Mouse (Mus musculus): Measurements from ENCODE around the gene Gstm3. TPM values are rescaled to one million over a fixed set of nuclear protein-coding genes. Genes with fewer than 3 reads are reported as not detected.
"Not testable (repeated sequence)": the region's sequence is repeated elsewhere in the genome, so short reads cannot be mapped to it uniquely, and the experiment has no call there.

Gene Gstm3
- polyA plus RNA-seq, 1 experiment = not detected

DNA sequence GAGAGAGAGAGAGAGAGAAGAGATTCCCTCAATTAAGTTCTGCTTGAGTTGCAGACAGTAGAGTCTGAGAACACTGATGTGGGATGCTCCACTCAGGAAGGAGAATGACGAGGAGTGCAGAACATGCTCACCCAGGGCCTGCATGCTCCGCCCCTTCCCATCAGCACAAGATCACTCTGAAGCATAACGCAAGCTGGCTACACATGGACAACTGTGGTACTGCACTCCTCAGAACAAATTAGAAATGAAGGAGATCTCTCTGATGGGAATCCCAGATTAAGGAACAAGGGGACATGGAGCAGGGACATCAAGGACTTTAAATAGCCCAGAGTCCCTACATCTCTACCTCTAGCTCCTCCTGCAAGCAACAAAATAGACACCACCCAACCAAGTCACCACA lies 12.2 kb upstream of the Gstm3 start:
- Histone ChIP-seq H3K4me1 (ENCODE audit: control insufficient read depth, insufficient read depth, low read length) (no peaks in the 10 kb centered on the region; the same call in 1 of the 2 replicates), H3K27ac (ENCODE audit: insufficient read depth, low read length) (no peak overlapping the region), H3K4me3 (ENCODE audit: insufficient read depth, low read length) (no peak overlapping the region)
- TF ChIP-seq POLR2A (IDR thresholded peaks at IDR 0.05; ENCODE audit: extremely low read depth, insufficient read depth, low read length) (no peak), CTCF (IDR thresholded peaks at IDR 0.05; ENCODE audit: extremely low read depth, insufficient read depth, low read length) (no peak)

DNA sequence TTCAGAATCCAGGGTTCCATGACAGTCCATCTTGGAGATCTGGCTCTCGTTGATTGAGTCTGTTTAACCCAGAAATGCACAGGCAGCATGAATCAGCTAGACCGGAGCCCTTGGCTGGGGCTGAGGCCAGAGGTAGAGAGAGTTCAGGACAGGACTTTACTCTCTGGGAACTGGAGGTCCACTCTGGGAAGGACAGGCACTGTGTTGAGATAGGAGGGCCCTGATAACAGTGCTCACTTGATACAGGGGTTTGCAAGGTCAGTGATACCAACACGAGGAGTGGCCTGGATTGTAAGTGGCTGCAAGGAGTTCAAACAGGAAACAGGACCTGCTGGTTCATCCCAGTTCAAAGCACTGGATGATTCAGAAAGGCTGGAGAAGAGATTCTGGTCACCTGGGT lies 8.6 kb upstream of the Gstm3 start:
- TF ChIP-seq CTCF (IDR thresholded peaks at IDR 0.05; ENCODE audit: extremely low read depth, insufficient read depth, low read length) (no peak), POLR2A (IDR thresholded peaks at IDR 0.05; ENCODE audit: extremely low read depth, insufficient read depth, low read length) (no peak)
- no peak overlapping the region for H3K4me3 ChIP-seq (ENCODE audit: insufficient read depth, low read length)
- H3K4me1 ChIP-seq (ENCODE audit: control insufficient read depth, insufficient read depth, low read length) = no peaks in the 10 kb centered on the region
- H3K27ac ChIP-seq (ENCODE audit: insufficient read depth, low read length) = no peak overlapping the region

DNA sequence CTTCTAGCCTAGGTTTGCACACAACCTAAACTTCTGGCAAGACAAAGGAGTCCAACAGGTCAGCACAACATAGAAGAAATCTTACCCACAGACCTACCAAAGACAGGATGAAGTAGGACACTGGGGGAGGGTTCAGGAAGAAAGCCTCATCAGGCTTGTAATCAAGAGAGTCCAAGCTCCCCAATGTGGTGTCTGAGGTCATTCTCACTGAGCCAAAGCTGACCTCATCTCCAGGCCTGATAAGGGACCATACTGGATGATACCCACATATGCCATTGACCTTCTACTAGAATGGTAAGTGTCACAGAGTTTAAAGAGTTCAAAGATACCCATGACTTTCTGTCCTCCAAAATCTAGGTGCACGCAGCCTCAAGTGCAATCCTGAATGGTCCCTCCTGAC lies 5.2 kb upstream of the Gstm3 start:
- no peaks in the 10 kb centered on the region for H3K4me1 ChIP-seq (ENCODE audit: control insufficient read depth, insufficient read depth, low read length)
- no peak overlapping the region for H3K27ac ChIP-seq (ENCODE audit: insufficient read depth, low read length)
- no peak for TF ChIP-seq POLR2A (IDR thresholded peaks at IDR 0.05; ENCODE audit: extremely low read depth, insufficient read depth, low read length)
- TF ChIP-seq CTCF (IDR thresholded peaks at IDR 0.05; ENCODE audit: extremely low read depth, insufficient read depth, low read length) = no peak
- no peak overlapping the region for H3K4me3 ChIP-seq (ENCODE audit: insufficient read depth, low read length)

DNA sequence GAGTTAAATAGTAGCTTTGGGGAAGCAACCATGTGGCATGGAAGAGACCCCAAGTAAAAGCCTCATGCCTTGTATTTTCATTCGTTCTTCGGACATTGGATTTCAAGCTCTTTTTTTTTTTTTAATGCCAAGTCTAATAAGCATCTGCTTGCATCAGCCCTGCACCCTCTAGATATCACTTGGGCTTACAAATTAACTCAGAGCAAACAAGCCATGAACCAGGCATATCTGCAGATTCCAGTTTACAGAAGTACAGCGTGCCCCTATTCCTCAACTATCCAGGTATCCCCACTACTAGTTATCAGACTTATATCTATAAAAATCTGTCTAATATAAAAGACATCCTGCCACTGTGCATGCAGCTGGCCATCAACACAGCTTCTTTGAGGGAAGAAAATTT lies 3.0 kb upstream of the Gstm3 start:
- Histone ChIP-seq H3K27ac (ENCODE audit: insufficient read depth, low read length) (no peak overlapping the region), H3K4me3 (ENCODE audit: insufficient read depth, low read length) (no peak overlapping the region), H3K4me1 (ENCODE audit: control insufficient read depth, insufficient read depth, low read length) (no peaks in the 10 kb centered on the region)
- TF ChIP-seq POLR2A (IDR thresholded peaks at IDR 0.05; ENCODE audit: extremely low read depth, insufficient read depth, low read length) (no peak), CTCF (IDR thresholded peaks at IDR 0.05; ENCODE audit: extremely low read depth, insufficient read depth, low read length) (no peak)

DNA sequence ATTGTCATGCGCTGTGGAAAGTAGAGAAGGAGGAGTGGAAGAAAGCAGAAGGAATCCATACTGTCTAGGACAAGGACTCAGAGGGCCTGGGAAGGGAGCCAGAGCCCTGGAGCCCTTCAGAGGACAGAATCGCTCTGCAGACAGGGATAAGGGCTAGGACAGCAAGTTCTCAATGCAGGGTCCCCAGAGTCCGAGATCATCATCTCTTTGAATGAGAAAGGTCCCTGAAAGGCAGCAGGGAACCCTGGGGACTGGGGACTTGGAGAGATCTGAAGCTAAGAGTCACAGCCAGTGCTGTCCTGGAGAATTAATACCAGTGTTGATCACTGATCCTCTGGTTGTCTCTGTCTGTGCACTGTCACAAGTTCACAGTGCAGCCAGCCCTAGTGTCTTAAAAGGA lies 2.0 kb upstream of the Gstm3 start:
- not testable (repeated sequence) for H3K4me3 ChIP-seq (ENCODE audit: insufficient read depth, low read length); H3K27ac ChIP-seq (ENCODE audit: insufficient read depth, low read length); H3K4me1 ChIP-seq (ENCODE audit: control insufficient read depth, insufficient read depth, low read length)

DNA sequence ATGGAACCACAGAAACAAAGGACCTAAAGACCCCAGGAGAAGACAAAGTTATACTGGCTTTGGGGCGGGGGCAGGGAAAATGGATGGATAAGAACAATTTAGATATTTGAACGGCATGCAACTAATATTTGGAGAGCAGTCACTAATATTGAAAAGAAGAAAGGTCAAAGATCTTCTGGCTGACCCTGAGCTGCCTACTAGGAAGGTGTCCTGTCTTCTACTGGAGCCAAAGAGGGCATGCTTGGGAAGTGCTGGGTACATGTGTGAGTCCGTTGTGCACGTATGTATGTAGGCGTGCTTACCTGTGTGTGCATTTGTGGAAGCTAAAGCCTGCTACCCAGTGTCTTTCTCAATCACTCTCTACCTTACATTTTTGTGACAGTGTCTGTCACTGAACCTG lies 2.5 kb downstream of the Gstm3 start:
- TF ChIP-seq POLR2A (IDR thresholded peaks at IDR 0.05; ENCODE audit: extremely low read depth, insufficient read depth, low read length) (no peak), CTCF (IDR thresholded peaks at IDR 0.05; ENCODE audit: extremely low read depth, insufficient read depth, low read length) (no peak)

DNA sequence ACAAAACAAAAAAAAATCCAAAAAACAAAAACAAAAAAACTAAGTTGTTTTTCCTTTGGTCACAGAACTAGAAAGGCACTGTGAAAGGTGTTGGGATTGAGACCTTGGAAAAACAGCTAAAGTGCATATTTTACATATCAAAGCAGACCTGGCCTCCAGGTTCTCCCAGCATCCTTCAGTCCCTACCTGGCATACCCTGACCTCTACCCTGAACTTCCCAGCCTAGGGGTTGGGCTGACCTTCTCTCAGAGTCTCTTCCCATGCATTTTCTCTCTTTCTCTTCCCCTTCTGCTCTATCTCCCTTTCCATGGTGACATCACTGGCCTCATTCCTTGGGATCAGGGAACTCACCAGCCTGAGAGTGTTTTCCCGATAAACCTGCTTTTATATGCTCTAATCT lies 3.5 kb downstream of the Gstm3 start:
- TF ChIP-seq POLR2A (IDR thresholded peaks at IDR 0.05; ENCODE audit: extremely low read depth, insufficient read depth, low read length) = no peak
- TF ChIP-seq CTCF (IDR thresholded peaks at IDR 0.05; ENCODE audit: extremely low read depth, insufficient read depth, low read length) = no peak
- Histone ChIP-seq H3K4me1 (ENCODE audit: control insufficient read depth, insufficient read depth, low read length) (no peaks in the 10 kb centered on the region), H3K27ac (ENCODE audit: insufficient read depth, low read length) (no peak overlapping the region), H3K4me3 (ENCODE audit: insufficient read depth, low read length) (no peak overlapping the region)

More for the DNA sequence above, 2.5 kb downstream of the Gstm3 start:
- Histone ChIP-seq H3K4me3 (ENCODE audit: insufficient read depth, low read length) (no peak overlapping the region), H3K4me1 (ENCODE audit: control insufficient read depth, insufficient read depth, low read length) (no peaks in the 10 kb centered on the region), H3K27ac (ENCODE audit: insufficient read depth, low read length) (no peak overlapping the region)

DNA sequence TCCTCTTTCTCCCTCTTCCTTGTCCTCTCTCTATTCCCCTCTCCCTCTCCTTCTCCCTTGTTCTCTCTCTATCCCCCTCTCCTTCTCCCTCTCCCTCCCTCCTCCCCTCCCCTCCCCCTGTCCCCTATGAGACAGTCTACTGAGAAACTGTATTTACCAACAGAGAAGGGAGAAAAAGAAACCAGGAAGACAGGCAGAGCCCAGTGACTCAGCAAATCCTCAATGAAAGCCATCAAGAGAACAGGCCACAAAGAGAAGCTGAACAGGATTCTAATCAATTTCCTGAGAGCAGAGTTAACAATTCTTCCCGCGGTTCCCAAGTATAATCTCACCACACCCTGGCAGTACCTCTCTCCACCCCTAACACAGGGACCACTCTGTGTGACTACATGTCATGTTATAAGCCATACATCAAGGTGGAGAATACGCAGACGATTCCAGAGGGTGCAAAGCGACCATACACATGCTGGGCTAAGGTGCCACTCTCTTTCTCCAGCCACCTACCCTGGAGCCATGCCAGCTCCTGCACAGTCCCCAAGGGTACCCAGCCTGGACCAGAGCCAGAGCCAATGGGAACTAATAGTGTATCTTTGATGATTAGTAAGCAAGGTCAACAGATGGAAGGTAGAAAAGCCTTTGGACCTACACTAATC lies 4.3 kb downstream of the Gstm3 start:
- H3K4me1 ChIP-seq (ENCODE audit: control insufficient read depth, insufficient read depth, low read length) = no peaks in the 10 kb centered on the region
- TF ChIP-seq CTCF (IDR thresholded peaks at IDR 0.05; ENCODE audit: extremely low read depth, insufficient read depth, low read length) (no peak), POLR2A (IDR thresholded peaks at IDR 0.05; ENCODE audit: extremely low read depth, insufficient read depth, low read length) (no peak)
- H3K27ac ChIP-seq (ENCODE audit: insufficient read depth, low read length) = no peak overlapping the region

DNA sequence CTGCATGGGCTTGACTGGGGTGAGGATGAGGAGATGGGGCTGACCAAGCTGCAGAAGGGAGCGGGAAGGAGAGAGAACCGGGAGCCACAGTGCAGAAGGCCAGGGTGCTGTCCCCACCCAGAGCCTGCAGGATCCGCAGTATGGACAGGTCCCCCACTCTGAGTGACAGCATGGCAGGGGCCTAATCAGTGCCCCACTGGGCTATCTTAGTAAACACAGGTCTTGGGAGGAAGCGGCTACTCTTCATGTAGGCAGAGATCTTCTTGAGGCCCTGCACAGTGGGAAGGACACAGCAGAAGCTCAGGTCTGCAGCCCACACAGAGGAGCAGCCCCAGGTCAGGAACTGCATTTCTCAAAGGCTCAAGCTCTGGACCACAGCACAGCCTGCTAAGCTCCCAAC lies 5.1 kb downstream of the Gstm3 start:
- no peak for TF ChIP-seq CTCF (IDR thresholded peaks at IDR 0.05; ENCODE audit: extremely low read depth, insufficient read depth, low read length)
- TF ChIP-seq POLR2A (IDR thresholded peaks at IDR 0.05; ENCODE audit: extremely low read depth, insufficient read depth, low read length) = no peak
- Histone ChIP-seq H3K4me3 (ENCODE audit: insufficient read depth, low read length) (no peak overlapping the region), H3K27ac (ENCODE audit: insufficient read depth, low read length) (no peak overlapping the region), H3K4me1 (ENCODE audit: control insufficient read depth, insufficient read depth, low read length) (no peaks in the 10 kb centered on the region)

More for the DNA sequence above, 4.3 kb downstream of the Gstm3 start:
- H3K4me3 ChIP-seq (ENCODE audit: insufficient read depth, low read length) = no peak overlapping the region

DNA sequence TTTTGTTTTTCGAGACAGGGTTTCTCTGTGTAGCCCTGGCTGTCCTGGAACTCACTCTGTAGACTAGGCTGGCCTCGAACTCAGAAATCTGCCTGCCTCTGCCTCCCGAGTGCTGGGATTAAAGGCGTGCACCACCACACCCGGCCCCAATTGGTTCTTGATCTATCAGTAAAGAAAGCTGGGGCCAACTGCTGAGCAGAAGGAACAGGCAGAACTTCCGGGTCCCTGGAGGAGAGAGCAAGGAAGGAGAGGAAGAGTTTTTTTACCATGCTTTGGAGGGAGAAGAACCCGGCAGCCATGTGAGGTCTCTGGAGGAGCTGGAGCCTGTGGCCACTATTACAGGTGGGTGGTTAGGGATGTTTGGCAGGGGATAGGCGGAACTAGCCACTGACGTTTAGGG lies 13.8 kb downstream of the Gstm3 start:
- H3K27ac ChIP-seq (ENCODE audit: insufficient read depth, low read length); H3K4me1 ChIP-seq (ENCODE audit: control insufficient read depth, insufficient read depth, low read length); H3K4me3 ChIP-seq (ENCODE audit: insufficient read depth, low read length): not testable (repeated sequence)

DNA sequence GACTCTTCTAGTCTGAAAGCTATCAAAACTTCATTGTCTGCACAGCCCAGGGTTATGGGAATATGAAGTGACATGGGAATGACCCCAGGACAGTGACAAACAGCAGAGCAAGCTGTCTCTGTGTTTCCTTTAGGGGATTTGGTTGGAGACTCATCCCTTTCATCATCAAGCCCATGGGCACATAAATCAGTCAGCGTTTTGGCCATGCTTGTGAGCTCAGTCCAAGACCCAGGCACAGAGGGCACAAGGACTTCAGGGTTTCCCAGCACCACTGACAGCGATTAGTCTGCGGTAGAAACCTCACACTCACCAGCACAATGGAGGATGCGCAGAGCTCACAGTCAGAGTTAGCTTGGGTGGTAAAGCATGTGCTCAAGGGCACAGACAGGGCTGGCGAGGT lies 15.2 kb downstream of the Gstm3 start:
- Histone ChIP-seq H3K27ac (ENCODE audit: insufficient read depth, low read length) (no peak overlapping the region), H3K4me3 (ENCODE audit: insufficient read depth, low read length) (no peak overlapping the region), H3K4me1 (ENCODE audit: control insufficient read depth, insufficient read depth, low read length) (no peaks in the 10 kb centered on the region)
- TF ChIP-seq CTCF (IDR thresholded peaks at IDR 0.05; ENCODE audit: extremely low read depth, insufficient read depth, low read length) (no peak), POLR2A (IDR thresholded peaks at IDR 0.05; ENCODE audit: extremely low read depth, insufficient read depth, low read length) (no peak)

All from cortical plate, adult 2 months (tissue).